Mouse (Mus musculus) embryonic facial prominence, embryonic 15.5 days (tissue): ENCODE results near the gene Gdpgp1. TPM values are rescaled to one million over a fixed set of nuclear protein-coding genes. Genes with fewer than 3 reads are reported as not detected.

ENCODE experiments used
- ATAC-seq: fragments of 200-750 bp; cut with Nextera tagmentation; 2 replicates; pipeline ENCODE4 v1.8.0; 2017; ENCODE audit warnings: low read depth, moderate TSS enrichment; ENCODE audit not compliant: insufficient number of reproducible peaks, low FRiP score, low TSS enrichment
- H3K27ac ChIP-seq: fragments of 300-500 bp; sonication (generic); replicated peaks from 2 replicates; pipeline ENCODE4 v1.5.1; 2015; ENCODE audit warnings: mild to moderate bottlenecking, inconsistent platforms
- H3K27me3 ChIP-seq: fragments of 300-500 bp; sonication (generic); 2 replicates; pipeline ENCODE4 v1.6.1; 2015; ENCODE audit warnings: inconsistent platforms
- H3K36me3 ChIP-seq: fragments of 300-500 bp; sonication (generic); 2 replicates; pipeline ENCODE4 v1.6.1; 2015; ENCODE audit warnings: mild to moderate bottlenecking, inconsistent platforms
- H3K4me1 ChIP-seq: fragments of 300-500 bp; sonication (generic); 2 replicates; pipeline ENCODE4 v1.6.1; 2015; ENCODE audit warnings: inconsistent platforms
- H3K4me2 ChIP-seq: fragments of 300-500 bp; sonication (generic); replicated peaks from 2 replicates; pipeline ENCODE4 v1.6.1; 2015; ENCODE audit warnings: mild to moderate bottlenecking, inconsistent platforms
- H3K4me3 ChIP-seq: fragments of 300-500 bp; sonication (generic); replicated peaks from 2 replicates; pipeline ENCODE4 v1.5.1; 2015; ENCODE audit warnings: mild to moderate bottlenecking, inconsistent platforms
- H3K9ac ChIP-seq: fragments of 300-500 bp; sonication (generic); 2 replicates; pipeline ENCODE4 v1.6.1; 2015; ENCODE audit warnings: inconsistent platforms
- H3K9me3 ChIP-seq: fragments of 300-500 bp; sonication (generic); replicated peaks from 2 replicates; pipeline ENCODE4 v1.6.1; 2016; ENCODE audit warnings: inconsistent platforms
- WGBS: fragments of 180-500 bp; shearing (Covaris S2); methylation state at CpG from one replicate; pipeline ENCODE4 v1.1.7; 2015; 5-methylcytosine and 5-hydroxymethylcytosine counted together
- polyA plus RNA-seq: library from polyadenylated mRNA; unstranded; fragments of >200 nt; fragmentation: Nextera tagmentation; extraction: Ambion mirVana; gene quantifications from 2 replicates; pipeline ENCODE4 v1.2.1, GENCODE M21; 2015

Gdpgp1 gene
- polyA plus RNA-seq, 1 experiment from 2014 or later = 4.1 TPM

DNA sequence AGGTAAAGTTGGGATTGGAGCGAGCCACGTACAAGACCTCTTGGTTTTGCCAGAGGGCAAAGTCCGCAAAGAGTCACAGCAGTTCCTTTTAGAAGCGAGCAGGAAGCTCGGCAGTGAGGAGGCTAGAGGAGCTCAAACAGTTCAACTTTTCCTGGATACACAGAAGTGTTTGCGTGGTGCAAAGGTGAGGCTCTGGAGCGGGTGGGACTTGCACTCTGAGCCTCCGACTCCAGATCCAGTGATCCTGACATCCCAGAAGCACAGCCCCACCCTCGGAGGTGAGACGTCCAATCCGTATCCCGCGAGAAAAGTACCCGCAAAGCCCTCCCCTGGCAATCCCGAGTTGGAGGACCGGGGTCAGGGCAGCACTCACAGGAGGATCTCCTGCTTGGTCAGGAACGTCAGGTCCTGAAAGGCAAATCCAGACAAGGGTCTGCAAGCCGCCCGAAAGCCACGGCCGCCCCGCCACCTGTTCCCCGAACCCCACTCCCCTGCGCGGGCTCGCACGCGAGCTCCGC lies 635 bp upstream of the Gdpgp1 start:
- Histone ChIP-seq H3K27me3 (no peaks in the 10 kb centered on the region), H3K4me3 (peak overlapping the region; percentile 70), H3K27ac (peak overlapping the region; percentile 63), H3K9me3 (no peaks in the 10 kb centered on the region), H3K36me3 (peaks cover 9% of the 10 kb centered on the region; the same call in 1 of the 2 replicates), H3K4me1 (peaks cover 18% of the 10 kb centered on the region), H3K9ac (peak overlapping the region; percentile 60), H3K4me2 (peak overlapping the region; percentile 94)
- ATAC-seq = peak; percentile 16; the same call in 1 of the 2 replicates
- under 1% methylated on average over 29 of the region's 29 CpGs for WGBS

- no peaks in the 10 kb centered on the region for H3K27me3 ChIP-seq
- peak overlapping the region; percentile 94 for H3K4me2 ChIP-seq
- peak overlapping the region; percentile 70 for H3K4me3 ChIP-seq
- peaks cover 18% of the 10 kb centered on the region for H3K4me1 ChIP-seq
- no peak for ATAC-seq
- no peak overlapping the region for H3K27ac ChIP-seq
- 80% methylated on average over 9 of the region's 9 CpGs for WGBS
- peaks cover 8% of the 10 kb centered on the region for H3K36me3 ChIP-seq
- no peaks in the 10 kb centered on the region for H3K9me3 ChIP-seq
- no peak overlapping the region for H3K9ac ChIP-seq
Measured at GRCm38 (mm10) chr7:80233799-80234198, 1.1 kb downstream of the Gdpgp1 start.

DNA sequence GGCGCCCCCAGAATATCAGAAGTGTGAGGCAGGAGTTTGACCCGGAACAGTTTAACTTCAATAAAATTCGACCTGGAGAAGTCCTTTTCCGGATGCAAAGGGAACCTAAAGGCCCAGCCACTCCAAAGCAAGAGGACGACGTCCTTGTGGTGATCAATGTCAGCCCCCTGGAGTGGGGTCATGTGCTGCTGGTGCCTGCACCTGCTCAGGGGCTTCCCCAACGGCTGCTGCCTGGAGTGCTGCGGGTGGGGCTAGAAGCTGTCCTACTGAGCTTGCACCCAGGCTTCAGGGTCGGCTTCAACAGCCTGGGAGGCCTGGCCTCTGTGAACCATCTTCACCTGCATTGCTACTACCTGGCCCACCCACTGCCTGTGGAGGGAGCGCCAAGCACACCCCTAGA lies 5.9 kb downstream of the Gdpgp1 start:
- no peak for ATAC-seq

GRCm38 (mm10) chr7:80241661-80242060 lies 9.0 kb downstream of the Gdpgp1 start:
- Histone ChIP-seq H3K4me3 (no peak overlapping the region), H3K9me3 (no peaks in the 10 kb centered on the region), H3K9ac (no peak overlapping the region), H3K27ac (no peak overlapping the region), H3K36me3 (peaks cover 30% of the 10 kb centered on the region), H3K4me2 (no peak overlapping the region), H3K4me1 (no peaks in the 10 kb centered on the region), H3K27me3 (no peaks in the 10 kb centered on the region)
- WGBS = 77% methylated on average over 4 of the region's 4 CpGs
- no peak for ATAC-seq

More for the DNA sequence above, 5.9 kb downstream of the Gdpgp1 start:
- Histone ChIP-seq H3K9ac (no peak overlapping the region), H3K4me2 (no peak overlapping the region), H3K4me1 (peaks cover 5% of the 10 kb centered on the region), H3K4me3 (no peak overlapping the region), H3K36me3 (peaks cover 30% of the 10 kb centered on the region), H3K9me3 (no peaks in the 10 kb centered on the region), H3K27me3 (no peaks in the 10 kb centered on the region), H3K27ac (no peak overlapping the region)
- WGBS = 90% methylated on average over 10 of the region's 10 CpGs

GRCm38 (mm10) chr7:80244851-80245250 lies 12.2 kb downstream of the Gdpgp1 start:
- Histone ChIP-seq H3K27me3 (no peaks in the 10 kb centered on the region), H3K36me3 (peaks cover 14% of the 10 kb centered on the region; the same call in 1 of the 2 replicates), H3K4me2 (no peak overlapping the region), H3K9ac (no peak overlapping the region), H3K27ac (no peak overlapping the region), H3K4me3 (no peak overlapping the region), H3K4me1 (no peaks in the 10 kb centered on the region), H3K9me3 (no peaks in the 10 kb centered on the region)
- no peak for ATAC-seq
- WGBS = 93% methylated on average over 4 of the region's 4 CpGs

- H3K9ac ChIP-seq = peak within 1 kb of the TSS; percentile 46
- H3K36me3 ChIP-seq = 0 out of 2 replicates have a peak, but pooled peaks cover 3% of the 10 kb centered on the region
- no peaks in the 10 kb centered on the region for H3K9me3 ChIP-seq
- H3K4me1 ChIP-seq = no peaks in the 10 kb centered on the region
- no peaks in the 10 kb centered on the region for H3K27me3 ChIP-seq
- ATAC-seq = peak; percentile 99
- peak within 1 kb of the TSS; percentile 59 for H3K4me2 ChIP-seq
- peak within 1 kb of the TSS; percentile 63 for H3K27ac ChIP-seq
- H3K4me3 ChIP-seq = peak within 1 kb of the TSS; percentile 62
- WGBS = 0% methylated on average over 48 of the region's 48 CpGs
Measured at GRCm38 (mm10) chr7:80246148-80246721, 13.6 kb downstream of the Gdpgp1 start, which contains the start of gene Ttll13. Ttll13 (plus strand) TSS chr7:80246376.

- H3K4me2 ChIP-seq = peak overlapping the region; percentile 59
- H3K27ac ChIP-seq = no peak overlapping the region
- 61% methylated on average over 7 of the region's 7 CpGs for WGBS
- no peak for ATAC-seq
- no peaks in the 10 kb centered on the region for H3K4me1 ChIP-seq
- H3K9ac ChIP-seq = no peak overlapping the region
- H3K36me3 ChIP-seq = no peaks in the 10 kb centered on the region
- H3K4me3 ChIP-seq = peak overlapping the region; percentile 62
- no peaks in the 10 kb centered on the region for H3K9me3 ChIP-seq
- H3K27me3 ChIP-seq = no peaks in the 10 kb centered on the region
Measured at GRCm38 (mm10) chr7:80246859-80247258, 14.2 kb downstream of the Gdpgp1 start.

GRCm38 (mm10) chr7:80252437-80252836 lies 19.8 kb downstream of the Gdpgp1 start:
- no peak for ATAC-seq
- WGBS = 75% methylated on average over 7 of the region's 7 CpGs

DNA sequence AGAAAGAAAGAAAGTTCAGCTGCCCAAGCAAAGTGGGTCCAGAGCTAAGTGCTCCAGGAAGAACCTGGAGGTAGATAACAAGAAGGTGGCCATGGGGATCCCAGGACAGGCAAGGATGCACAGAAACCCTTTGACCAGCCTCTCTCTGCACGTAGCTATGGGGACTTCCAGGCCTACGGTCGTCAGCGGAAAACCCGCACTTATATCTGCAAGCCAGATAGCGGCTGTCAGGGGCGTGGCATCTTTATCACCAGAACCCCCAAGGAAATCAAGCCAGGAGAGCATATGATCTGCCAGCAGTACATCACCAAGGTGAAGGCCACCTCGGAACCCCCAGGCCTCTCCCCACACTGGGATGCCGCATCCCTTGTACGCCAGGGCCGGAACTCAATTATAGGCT lies 20.2 kb downstream of the Gdpgp1 start:
- no peaks in the 10 kb centered on the region for H3K36me3 ChIP-seq
- no peaks in the 10 kb centered on the region for H3K9me3 ChIP-seq
- ATAC-seq = no peak
- H3K4me3 ChIP-seq = no peak overlapping the region
- peaks cover 11% of the 10 kb centered on the region for H3K27me3 ChIP-seq
- no peak overlapping the region for H3K4me2 ChIP-seq
- no peaks in the 10 kb centered on the region for H3K4me1 ChIP-seq
- H3K9ac ChIP-seq = no peak overlapping the region
- no peak overlapping the region for H3K27ac ChIP-seq
- 84% methylated on average over 11 of the region's 11 CpGs for WGBS

More at GRCm38 (mm10) chr7:80252437-80252836, 19.8 kb downstream of the Gdpgp1 start:
- Histone ChIP-seq H3K36me3 (no peaks in the 10 kb centered on the region), H3K4me3 (no peak overlapping the region), H3K9ac (no peak overlapping the region), H3K27me3 (peaks cover 11% of the 10 kb centered on the region), H3K9me3 (no peaks in the 10 kb centered on the region), H3K4me2 (no peak overlapping the region), H3K27ac (no peak overlapping the region), H3K4me1 (no peaks in the 10 kb centered on the region)

DNA sequence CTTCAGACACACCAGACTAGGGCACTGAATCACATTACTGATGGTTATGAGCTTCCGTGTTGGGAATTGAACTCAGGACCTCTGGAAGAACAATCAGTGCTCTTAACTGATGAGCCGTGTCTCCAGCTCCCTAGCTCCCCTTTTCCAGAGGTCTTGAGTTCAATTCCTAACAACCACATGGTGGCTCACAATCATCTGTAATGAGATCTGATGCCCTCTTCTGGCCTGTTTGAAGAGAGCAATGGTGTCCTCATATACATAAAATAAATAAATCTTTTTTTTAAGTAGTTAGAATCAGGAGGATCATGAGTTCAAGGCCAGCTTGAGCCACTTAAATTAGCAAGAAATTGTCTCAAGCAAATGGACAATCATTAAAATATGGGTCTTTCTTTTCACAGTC lies 23.3 kb downstream of the Gdpgp1 start:
- no peak for ATAC-seq
- Histone ChIP-seq H3K9me3 (no peaks in the 10 kb centered on the region), H3K27me3 (peaks cover 26% of the 10 kb centered on the region), H3K27ac (no peak overlapping the region), H3K9ac (no peak overlapping the region), H3K4me2 (no peak overlapping the region), H3K4me1 (peaks cover 5% of the 10 kb centered on the region; the same call in 1 of the 2 replicates), H3K4me3 (no peak overlapping the region), H3K36me3 (no peaks in the 10 kb centered on the region)
- WGBS = 66% methylated on average over 2 of the region's 2 CpGs

DNA sequence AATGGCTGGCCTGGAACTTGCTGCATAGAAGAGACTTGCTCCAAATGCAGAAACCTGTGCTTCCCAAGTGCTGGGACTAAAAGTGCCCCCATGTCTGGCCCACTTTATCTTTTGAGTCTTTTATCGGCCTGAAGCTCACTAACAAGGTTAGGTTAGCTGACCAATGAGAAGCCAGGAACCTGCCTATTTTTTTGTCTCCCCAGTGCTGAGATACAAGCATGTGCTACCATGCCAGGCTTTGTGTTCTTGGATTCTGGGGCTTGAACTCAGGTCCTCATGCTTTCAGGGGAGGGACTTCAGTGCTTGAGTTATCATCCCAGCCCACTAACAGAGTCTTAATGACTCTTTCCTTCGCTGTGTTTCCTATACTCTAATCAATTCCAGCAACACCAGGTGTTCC lies 25.0 kb downstream of the Gdpgp1 start:
- no peak overlapping the region for H3K9ac ChIP-seq
- H3K4me3 ChIP-seq = no peak overlapping the region
- H3K9me3 ChIP-seq = no peaks in the 10 kb centered on the region
- H3K27me3 ChIP-seq = peaks cover 26% of the 10 kb centered on the region
- peaks cover 13% of the 10 kb centered on the region; the same call in 1 of the 2 replicates for H3K4me1 ChIP-seq
- ATAC-seq = no peak
- WGBS = 52% methylated on average over 2 of the region's 2 CpGs
- no peak overlapping the region for H3K4me2 ChIP-seq
- no peaks in the 10 kb centered on the region for H3K36me3 ChIP-seq
- H3K27ac ChIP-seq = no peak overlapping the region
